Mouse (Mus musculus) lung, postnatal 0 days (tissue): Measurements from ENCODE around the gene Slc36a3.

Experiments
- CTCF ChIP-seq: IDR thresholded peaks from 2 replicates; pipeline ENCODE4 v1.5.1; 2016; ENCODE audit warnings: antibody characterized with exemption, mild to moderate bottlenecking
- EP300 ChIP-seq: IDR thresholded peaks from 2 replicates; pipeline ENCODE4 v1.6.1; 2016; ENCODE audit warnings: antibody characterized with exemption, mild to moderate bottlenecking, control low read depth

GRCm38 (mm10) chr11:55134407-55134806 is 17.1 kb downstream of the Slc36a3 start:
- TF ChIP-seq CTCF = no peak
- TF ChIP-seq EP300 = no peak
